Mouse (Mus musculus) subcutaneous adipose tissue, adult 2 months (tissue): ENCODE results near the gene Coro6. TPM values are rescaled to one million over a fixed set of nuclear protein-coding genes. Genes with fewer than 3 reads are reported as not detected.

ENCODE experiments used
- polyA plus RNA-seq: library from polyadenylated mRNA; depleted of rRNA; stranded (reverse); fragments of >200 nt; gene quantifications from 2 replicates; pipeline ENCODE4 v1.2.3, GENCODE M21; 2012; ENCODE audit warnings: low replicate concordance; rRNA removed

Coro6 gene
- polyA plus RNA-seq = 20.7 and 52.6 TPM in 2 replicates

DNA sequence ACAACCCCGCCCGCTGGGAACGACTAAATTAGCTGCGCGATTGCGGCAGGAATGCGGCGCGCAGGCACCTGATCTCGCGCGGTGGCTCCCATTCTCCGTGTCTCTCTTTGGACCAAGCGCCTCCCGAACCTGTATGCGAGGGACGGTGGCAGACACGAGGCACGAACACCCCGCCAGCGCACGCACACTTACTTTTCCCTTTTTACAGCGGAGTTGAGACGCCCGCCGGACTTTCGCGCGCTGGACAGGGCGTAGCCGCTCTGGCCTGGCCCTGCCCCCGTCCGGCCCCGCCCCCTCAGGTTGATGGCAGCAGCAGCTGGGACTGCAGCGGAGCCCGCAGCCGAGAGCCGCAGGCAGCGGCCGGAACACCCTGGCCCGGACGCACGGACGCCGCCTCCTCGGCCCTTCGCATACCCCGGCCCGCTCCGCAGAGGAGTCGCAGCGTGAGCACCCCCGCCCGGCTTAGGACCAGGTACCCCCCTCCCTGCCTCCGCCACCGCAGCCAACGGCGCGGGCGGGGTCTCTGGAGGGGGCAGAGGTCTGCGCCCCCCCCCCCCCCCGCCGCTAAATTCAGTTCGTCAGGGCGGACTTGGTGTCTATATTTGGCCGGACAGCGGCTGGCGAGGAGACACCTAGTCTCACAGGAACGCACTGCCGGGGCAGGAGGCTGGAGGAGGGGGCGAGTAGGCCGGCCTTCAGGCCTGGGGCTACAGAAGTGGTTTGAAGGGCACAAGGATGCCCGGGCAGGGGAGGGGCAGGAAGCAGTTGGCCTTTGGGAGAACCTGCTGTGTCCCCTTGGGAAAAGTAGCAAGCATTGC, at the start of gene Coro6:
Gene Coro6, plus strand, starts transcription at position 129 of the 818 bp plus-strand sequence.

DNA sequence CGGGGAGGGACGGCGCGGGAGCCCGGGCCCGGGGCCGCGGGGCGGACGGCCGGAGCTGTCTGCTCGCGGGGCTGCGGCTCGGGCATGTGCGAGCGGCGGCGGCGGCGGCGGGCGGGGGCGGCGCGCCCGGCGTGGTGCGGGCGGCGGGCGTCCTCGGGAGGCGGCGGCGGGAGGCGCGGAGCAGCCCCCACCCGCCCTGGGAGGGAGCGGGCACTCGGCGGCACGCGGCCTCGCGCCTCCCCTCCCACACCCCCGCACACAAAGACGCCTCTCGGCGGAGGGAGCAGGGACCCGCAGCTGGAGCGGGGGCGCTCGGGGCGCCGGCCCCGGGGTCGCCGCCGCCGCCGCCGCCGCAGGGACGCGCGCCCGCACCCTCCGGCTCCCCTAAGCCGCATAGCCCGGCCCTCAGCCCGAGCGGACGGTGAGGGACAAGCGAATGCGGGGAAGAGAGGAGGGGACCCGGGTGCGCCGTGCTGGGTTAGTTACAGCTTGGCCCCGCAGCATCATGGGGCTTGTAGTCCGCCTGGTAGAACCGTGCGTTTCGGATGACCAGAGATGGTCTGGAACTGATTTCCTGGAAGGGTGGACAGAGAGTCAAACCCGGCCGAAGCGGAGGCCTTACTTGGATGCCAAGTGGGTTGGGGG, 27.5 kb downstream of the Coro6 start, which contains the start of gene Ankrd13b:
Gene Ankrd13b, minus strand, starts transcription at position 88 of the 645 bp plus-strand sequence.

GRCm38 (mm10) chr11:77493512-77494343, 31.5 kb downstream of the Coro6 start, which contains the start of gene Git1:
Gene Git1 (plus strand): TSS chr11:77493562.

DNA sequence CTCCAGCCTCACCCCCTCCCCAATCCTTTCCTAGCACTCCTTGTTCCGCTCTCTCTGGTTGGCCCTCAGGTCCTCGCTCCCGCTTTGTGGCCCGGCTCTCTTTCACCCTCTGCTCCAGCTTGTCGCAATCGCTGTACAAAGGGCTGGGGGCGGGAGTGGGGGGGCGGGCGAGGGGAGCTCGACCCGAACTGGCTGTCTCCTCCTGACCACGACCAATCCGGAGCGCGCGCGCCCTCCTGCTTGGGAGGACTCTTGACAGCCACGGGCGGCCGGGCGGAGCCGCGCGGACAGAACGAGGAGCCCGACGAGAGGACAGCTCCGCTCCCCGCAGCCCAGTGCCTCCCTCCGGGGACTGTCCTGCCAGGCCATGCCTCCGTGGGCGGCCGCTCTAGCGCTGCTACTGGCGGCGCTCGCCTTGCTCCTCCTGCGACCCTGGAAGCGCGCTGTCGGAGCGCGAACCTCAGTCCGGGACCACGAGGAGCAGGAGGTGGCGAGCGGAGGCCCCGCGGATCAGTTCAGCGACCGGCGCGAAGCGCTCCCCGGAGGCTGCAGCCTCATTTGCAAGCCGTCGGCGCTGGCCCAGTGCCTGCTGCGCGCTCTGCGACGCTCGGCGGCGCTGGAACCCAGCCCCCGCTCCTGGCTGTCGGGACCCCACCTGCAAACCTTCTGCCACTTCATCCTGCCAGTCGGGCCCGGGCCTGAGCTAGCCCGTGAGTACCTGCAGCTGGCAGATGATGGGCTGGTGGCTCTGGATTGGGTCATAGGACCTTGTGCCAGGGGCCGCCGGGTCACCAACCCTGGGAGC, 52.8 kb downstream of the Coro6 start, which contains the start of gene Abhd15:
Gene Abhd15, plus strand, starts transcription at position 290 of the 805 bp plus-strand sequence.

DNA sequence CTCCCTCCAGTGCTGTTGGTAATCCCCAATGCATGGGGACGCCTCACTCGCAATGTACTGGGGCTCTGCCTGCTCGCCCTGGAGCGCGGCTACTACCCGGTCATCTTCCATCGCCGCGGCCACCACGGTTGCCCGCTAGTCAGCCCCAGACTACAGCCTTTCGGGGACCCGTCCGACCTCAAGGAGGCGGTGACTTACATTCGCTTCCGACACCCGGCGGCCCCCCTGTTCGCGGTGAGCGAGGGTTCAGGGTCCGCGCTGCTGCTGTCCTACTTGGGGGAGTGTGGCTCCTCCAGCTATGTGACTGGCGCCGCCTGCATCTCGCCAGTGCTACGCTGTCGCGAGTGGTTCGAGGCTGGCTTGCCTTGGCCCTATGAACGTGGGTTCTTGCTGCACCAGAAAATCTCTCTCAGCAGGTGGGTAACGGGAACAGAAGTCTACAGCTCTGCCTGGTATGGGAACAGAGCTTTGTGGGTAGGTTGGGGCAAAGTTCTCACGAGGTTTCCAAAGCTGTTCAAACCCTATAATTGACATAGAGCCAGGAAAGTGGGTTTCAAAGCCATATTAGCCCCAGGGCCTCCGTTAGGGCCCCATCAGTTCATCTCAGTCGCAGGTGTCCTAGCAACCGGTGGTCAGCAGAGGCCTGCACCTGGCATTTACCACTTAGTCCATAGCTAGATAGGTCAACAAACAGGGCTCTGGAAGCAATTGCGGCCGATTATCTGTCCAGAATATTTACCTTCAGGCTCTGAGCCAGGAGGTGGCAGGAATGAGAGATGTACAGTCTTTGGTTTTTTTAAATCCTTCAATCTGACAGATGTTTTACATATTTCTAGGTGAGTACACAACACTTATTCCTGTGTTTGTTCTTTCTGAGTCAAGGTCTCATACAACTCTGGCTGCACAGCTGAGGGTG, 53.7 kb downstream of the Coro6 start, which contains the start of gene Trp53i13:
Gene Trp53i13, minus strand, starts transcription at position 344 of the 916 bp plus-strand sequence.

GRCm38 (mm10) chr11:77519043-77519442, 56.8 kb downstream of the Coro6 start, which contains the start of gene Gm10392:
Gene Gm10392 (minus strand): TSS chr11:77519198.

Other genes with a start within 250 kb of the Coro6 start
- gene Ssh2, start 246.1 kb upstream of the Coro6 start, polyA plus RNA-seq = 11.4 and 22.1 TPM in 2 replicates
- 15.7 and 68.2 TPM in 2 replicates for gene Ankrd13b, start 27.3 kb downstream of the Coro6 start, polyA plus RNA-seq
- gene Git1, start 31.2 kb downstream of the Coro6 start, polyA plus RNA-seq = 64.0 and 82.5 TPM in 2 replicates
- gene Abhd15, start 52.7 kb downstream of the Coro6 start, polyA plus RNA-seq = 25.4 and 62.6 TPM in 2 replicates
- gene Trp53i13, start 53.6 kb downstream of the Coro6 start, polyA plus RNA-seq = 29.7 and 35.1 TPM in 2 replicates
- gene Gm10392, start 56.8 kb downstream of the Coro6 start, polyA plus RNA-seq = not detected in 2 replicates
- 9.0 and 9.4 TPM in 2 replicates for gene Taok1, start 145.4 kb downstream of the Coro6 start, polyA plus RNA-seq
- gene Nufip2, start 223.7 kb downstream of the Coro6 start, polyA plus RNA-seq = 11.6 and 14.3 TPM in 2 replicates